In the genomic region with DNA sequence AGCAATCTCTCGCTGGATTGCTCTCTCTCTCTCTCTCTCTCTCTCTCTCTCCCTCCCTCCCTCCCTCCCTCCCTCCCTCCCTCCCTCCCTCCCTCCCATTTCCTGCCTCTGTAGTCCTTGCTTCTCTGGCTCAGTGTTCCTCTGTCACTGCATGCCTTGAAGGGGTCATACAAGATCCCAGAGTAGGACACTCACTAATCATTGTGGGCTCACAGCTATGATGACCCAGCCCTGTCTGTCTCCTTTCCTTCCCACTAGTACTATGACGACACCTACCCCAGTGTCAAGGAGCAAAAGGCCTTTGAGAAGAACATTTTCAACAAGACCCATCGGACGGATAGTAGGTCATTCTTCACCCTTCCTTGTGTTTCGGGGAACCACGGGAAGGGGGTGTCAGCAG, we compare ENCODE assay signal across 21 mouse cellular contexts. TPM values are rescaled to one million over a fixed set of nuclear protein-coding genes. Genes with fewer than 3 reads are reported as not detected.
DNase-seq lines count a peak whose midpoint lies in the region; ATAC-seq and TF ChIP-seq lines count a peak whose summit lies in the region.
"Had no signal": no experiment of that assay in that cellular context is flagged by ENCODE, and none has a peak within 500 bp of the region (broad histone marks: within the 10 kb centered on the region; RNA-seq: fewer than 3 reads in every experiment).

No protein-coding gene starts in this region.

- H3K4me2 ChIP-seq in kidney, embryonic 15.5 days: no peak overlapping the region
- H3K4me2 ChIP-seq in limb, embryonic 13.5 days (replicated peaks): no peak overlapping the region
- no peak overlapping the region for H3K4me2 ChIP-seq in liver, embryonic 11.5 days
- H3K4me2 ChIP-seq: heart, embryonic 11.5 days; liver, embryonic 15.5 days; midbrain, embryonic 15.5 days had no signal

- no peak overlapping the region for H3K4me3 ChIP-seq in kidney, embryonic 15.5 days (replicated peaks)
- peak overlapping the region; percentile 16; the same call in 1 of the 2 replicates for H3K4me3 ChIP-seq in testis, adult 2 months (ENCODE audit: control insufficient read depth, low read depth, low read length)
- no peak overlapping the region for H3K4me3 ChIP-seq in limb, embryonic 13.5 days
- no peak overlapping the region for H3K4me3 ChIP-seq in liver, embryonic 11.5 days (ENCODE audit: low read depth, low read length)
- H3K4me3 ChIP-seq: liver, embryonic 15.5 days; midbrain, embryonic 15.5 days had no signal

- WGBS in kidney, embryonic 15.5 days: 51% methylated on average over 6 of the region's 6 CpGs
- 66% methylated on average over 6 of the region's 6 CpGs for WGBS in limb, embryonic 13.5 days
- WGBS in liver, embryonic 11.5 days: 76% methylated on average over 6 of the region's 6 CpGs

- ATAC-seq in kidney, embryonic 15.5 days (replicated peaks; ENCODE audit: low FRiP score): no peak; the same call in 1 of the 2 replicates
- ATAC-seq in limb, embryonic 13.5 days (ENCODE audit: low FRiP score, low read depth): no peak
- ATAC-seq in liver, embryonic 11.5 days (replicated peaks; ENCODE audit: low FRiP score): no peak
- ATAC-seq: forebrain, embryonic 16.5 days; midbrain, embryonic 15.5 days had no signal

- no peak for DNase-seq in kidney, postnatal 14 days
- no peak for DNase-seq in testis, postnatal 14 days (ENCODE audit: low spot score)
- DNase-seq in ovary, postnatal 36 days (ENCODE audit: low spot score): no peak
- DNase-seq in liver, embryonic 11.5 days (ENCODE audit: low spot score): no peak
- DNase-seq: cerebellum, adult 9-11 months; gastrocnemius, postnatal 36 days; heart, postnatal 10 days; kidney, adult 18-20 months; left cerebral cortex, postnatal 4 days; lung, postnatal 10 days; right cerebral cortex, postnatal 14 days; spleen, adult 18-20 months; thymus, adult 18-20 months; thymus, postnatal 4 days had no signal

- peak overlapping the region; percentile 82 for H3K27ac ChIP-seq in kidney, embryonic 15.5 days
- no peak overlapping the region for H3K27ac ChIP-seq in testis, adult 2 months (ENCODE audit: control insufficient read depth, insufficient read depth, low read depth, low read length)
- peak overlapping the region; percentile 66; the same call in 1 of the 2 replicates for H3K27ac ChIP-seq in limb, embryonic 13.5 days
- no peak overlapping the region for H3K27ac ChIP-seq in liver, embryonic 11.5 days (ENCODE audit: low read depth, low read length)
- H3K27ac ChIP-seq: liver, embryonic 15.5 days had no signal

- H3K9ac ChIP-seq in kidney, embryonic 15.5 days: no peak overlapping the region
- no peak overlapping the region for H3K9ac ChIP-seq in limb, embryonic 13.5 days
- H3K9ac ChIP-seq in liver, embryonic 11.5 days (ENCODE audit: low read depth, low read length): no peak overlapping the region
- H3K9ac ChIP-seq: liver, embryonic 15.5 days; midbrain, embryonic 15.5 days had no signal

- H3K27me3 ChIP-seq in kidney, embryonic 15.5 days: no peaks in the 10 kb centered on the region
- H3K27me3 ChIP-seq in testis, adult 2 months (ENCODE audit: control insufficient read depth, insufficient read depth, low read length): no peaks in the 10 kb centered on the region
- no peaks in the 10 kb centered on the region for H3K27me3 ChIP-seq in limb, embryonic 13.5 days
- H3K27me3 ChIP-seq in liver, embryonic 11.5 days (replicated peaks; ENCODE audit: control insufficient read depth, insufficient read depth, low read length): no peaks in the 10 kb centered on the region
- H3K27me3 ChIP-seq: liver, embryonic 15.5 days; midbrain, embryonic 15.5 days had no signal

- H3K9me3 ChIP-seq in kidney, embryonic 15.5 days (replicated peaks): no peaks in the 10 kb centered on the region
- no peaks in the 10 kb centered on the region for H3K9me3 ChIP-seq in limb, embryonic 13.5 days
- H3K9me3 ChIP-seq in liver, embryonic 11.5 days (ENCODE audit: control insufficient read depth, low read length): no peaks in the 10 kb centered on the region
- H3K9me3 ChIP-seq: liver, embryonic 15.5 days; midbrain, embryonic 15.5 days had no signal

- H3K36me3 ChIP-seq in kidney, embryonic 15.5 days: peaks cover 50% of the 10 kb centered on the region
- peaks cover 2% of the 10 kb centered on the region for H3K36me3 ChIP-seq in testis, adult 2 months (ENCODE audit: control insufficient read depth, insufficient read depth, low read length)
- H3K36me3 ChIP-seq in limb, embryonic 13.5 days: peaks cover 45% of the 10 kb centered on the region
- peaks cover 41% of the 10 kb centered on the region for H3K36me3 ChIP-seq in liver, embryonic 11.5 days (ENCODE audit: control insufficient read depth, insufficient read depth, low read length)

- TF ChIP-seq POLR2A in testis, adult 2 months (IDR thresholded peaks at IDR 0.05; ENCODE audit: control insufficient read depth, low read depth, low read length): no peak

- H3K4me1 ChIP-seq in kidney, embryonic 15.5 days: peaks cover 38% of the 10 kb centered on the region
- H3K4me1 ChIP-seq in testis, adult 2 months (ENCODE audit: control insufficient read depth, insufficient read depth, low read length): no peaks in the 10 kb centered on the region
- H3K4me1 ChIP-seq in limb, embryonic 13.5 days: peaks cover 71% of the 10 kb centered on the region
- 0 out of 2 replicates have a peak, but pooled peaks cover 2% of the 10 kb centered on the region for H3K4me1 ChIP-seq in liver, embryonic 11.5 days (replicated peaks; ENCODE audit: control insufficient read depth, insufficient read depth, low read length)

- TF ChIP-seq CTCF in testis, adult 2 months (IDR thresholded peaks at IDR 0.05; ENCODE audit: control insufficient read depth, insufficient read depth, insufficient replicate concordance, low read depth, low read length): no peak

RNA-seq across cellular contexts. Expression of a gene that starts 17.9 kb away (rescaled TPM):
- polyA plus RNA-seq in kidney, embryonic 15.5 days (2015; fragmentation: Nextera tagmentation; extraction: Ambion mirVana): 298 and 300 TPM in 2 replicates
- 51.6 and 56.8 TPM in 2 replicates for polyA plus RNA-seq in testis, adult 2 months (2012; rRNA removed)
- 283 TPM in 2 replicates for polyA plus RNA-seq in limb, embryonic 13.5 days (2015; fragmentation: Nextera tagmentation; extraction: Ambion mirVana)
- 298 and 328 TPM in 2 replicates for polyA plus RNA-seq in liver, embryonic 11.5 days (2014; fragmentation: Nextera tagmentation; extraction: Ambion mirVana)

RNA-seq across cellular contexts. Expression of a gene that starts 20.0 kb away (rescaled TPM):
- 0.42 and 0.48 TPM in 2 replicates for polyA plus RNA-seq in kidney, embryonic 15.5 days (2015; fragmentation: Nextera tagmentation; extraction: Ambion mirVana)
- polyA plus RNA-seq in testis, adult 2 months (2012; rRNA removed): 0.24 and 0.43 TPM in 2 replicates
- polyA plus RNA-seq in limb, embryonic 13.5 days (2015; fragmentation: Nextera tagmentation; extraction: Ambion mirVana): 0.34 and 0.41 TPM in 2 replicates
- polyA plus RNA-seq in liver, embryonic 11.5 days (2014; fragmentation: Nextera tagmentation; extraction: Ambion mirVana): 0.49 and 0.78 TPM in 2 replicates

RNA-seq across cellular contexts. Expression of a gene that starts 32.2 kb away (rescaled TPM):
- 5.1 and 6.2 TPM in 2 replicates for polyA plus RNA-seq in kidney, embryonic 15.5 days (2015; fragmentation: Nextera tagmentation; extraction: Ambion mirVana)
- polyA plus RNA-seq in testis, adult 2 months (2012; rRNA removed): 8.9 and 10.6 TPM in 2 replicates
- polyA plus RNA-seq in limb, embryonic 13.5 days (2015; fragmentation: Nextera tagmentation; extraction: Ambion mirVana): 2.8 and 3.8 TPM in 2 replicates
- 94.1 and 108 TPM in 2 replicates for polyA plus RNA-seq in liver, embryonic 11.5 days (2014; fragmentation: Nextera tagmentation; extraction: Ambion mirVana)

RNA-seq across cellular contexts. Expression of a gene that starts 49.5 kb away (rescaled TPM):
- polyA plus RNA-seq in kidney, embryonic 15.5 days (2015; fragmentation: Nextera tagmentation; extraction: Ambion mirVana): 12.5 and 14.4 TPM in 2 replicates
- 84.7 and 92.7 TPM in 2 replicates for polyA plus RNA-seq in testis, adult 2 months (2012; rRNA removed)
- 11.7 and 13.1 TPM in 2 replicates for polyA plus RNA-seq in limb, embryonic 13.5 days (2015; fragmentation: Nextera tagmentation; extraction: Ambion mirVana)
- 23.2 and 24.8 TPM in 2 replicates for polyA plus RNA-seq in liver, embryonic 11.5 days (2014; fragmentation: Nextera tagmentation; extraction: Ambion mirVana)

RNA-seq across cellular contexts. Expression of a gene that starts 50.2 kb away (rescaled TPM):
- 1,025 and 1,038 TPM in 2 replicates for polyA plus RNA-seq in kidney, embryonic 15.5 days (2015; fragmentation: Nextera tagmentation; extraction: Ambion mirVana)
- 43.2 and 53.3 TPM in 2 replicates for polyA plus RNA-seq in testis, adult 2 months (2012; rRNA removed)
- polyA plus RNA-seq in limb, embryonic 13.5 days (2015; fragmentation: Nextera tagmentation; extraction: Ambion mirVana): 1,120 and 1,163 TPM in 2 replicates
- 917 and 938 TPM in 2 replicates for polyA plus RNA-seq in liver, embryonic 11.5 days (2014; fragmentation: Nextera tagmentation; extraction: Ambion mirVana)

Comparison
In these comparisons a context has a peak if more than half of its experiments do, and no peak if none do; other contexts are left out.
1. H3K27ac ChIP-seq: peak in kidney, embryonic 15.5 days (single experiment) and limb, embryonic 13.5 days (single experiment); none in testis, adult 2 months (single experiment) and liver, embryonic 11.5 days (single experiment).